Mouse (Mus musculus): ENCODE data around the gene Ptprn2.

Ptprn2 gene

GRCm38 (mm10) chr12:117257921-117258497 is 772.5 kb downstream of the Ptprn2 start:
- in situ Hi-C loops (cut with MboI, MseI): no loop called here

GRCm38 (mm10) chr12:117260391-117261164 is 775.1 kb downstream of the Ptprn2 start:
- in situ Hi-C loops (cut with MboI, MseI): no loop called here

GRCm38 (mm10) chr12:117261165-117261440 is 775.6 kb downstream of the Ptprn2 start:
- in situ Hi-C loops (cut with MboI, MseI): no loop called here

GRCm38 (mm10) chr12:117262003-117262402 is 776.5 kb downstream of the Ptprn2 start:
- in situ Hi-C loops (cut with MboI, MseI): no loop called here

- in situ Hi-C loops (cut with MboI, MseI): no loop called here
Observed at GRCm38 (mm10) chr12:117263081-117263480, 777.6 kb downstream of the Ptprn2 start.

- in situ Hi-C loops (cut with MboI, MseI): no loop called here
Observed at GRCm38 (mm10) chr12:117265211-117265610, 779.7 kb downstream of the Ptprn2 start.

- in situ Hi-C loops (cut with MboI, MseI): no loop called here
Observed at GRCm38 (mm10) chr12:117268543-117269172, 783.1 kb downstream of the Ptprn2 start.

GRCm38 (mm10) chr12:117269310-117269709 is 783.8 kb downstream of the Ptprn2 start:
- in situ Hi-C loops (cut with MboI, MseI): no loop called here

- in situ Hi-C loops (cut with MboI, MseI): loop anchor here (5.0 kb wide), 1 partner anchor 612 kb away; no protein-coding TSS in a partner anchor
Observed at GRCm38 (mm10) chr12:117270199-117270598, 784.7 kb downstream of the Ptprn2 start.

- in situ Hi-C loops (cut with MboI, MseI): loop anchor here (5.0 kb wide), 1 partner anchor 609 kb away; no protein-coding TSS in a partner anchor
Observed at GRCm38 (mm10) chr12:117273166-117273565, 787.6 kb downstream of the Ptprn2 start.

GRCm38 (mm10) chr12:117274576-117274975 is 789.1 kb downstream of the Ptprn2 start:
- in situ Hi-C loops (cut with MboI, MseI): loop anchor here (5.0 kb wide), 1 partner anchor 608 kb away; no protein-coding TSS in a partner anchor

- in situ Hi-C loops (cut with MboI, MseI): no loop called here
Observed at GRCm38 (mm10) chr12:117280790-117281189, 795.3 kb downstream of the Ptprn2 start.

- in situ Hi-C loops (cut with MboI, MseI): no loop called here
Observed at GRCm38 (mm10) chr12:117282659-117283058, 797.1 kb downstream of the Ptprn2 start.

- in situ Hi-C loops (cut with MboI, MseI): no loop called here
Observed at GRCm38 (mm10) chr12:117287456-117287855, 801.9 kb downstream of the Ptprn2 start.

GRCm38 (mm10) chr12:117291943-117292342 is 806.4 kb downstream of the Ptprn2 start:
- in situ Hi-C loops (cut with MboI, MseI): no loop called here

- in situ Hi-C loops (cut with MboI, MseI): no loop called here
Observed at GRCm38 (mm10) chr12:117296792-117297191, 811.3 kb downstream of the Ptprn2 start.

GRCm38 (mm10) chr12:117299084-117299483 is 813.6 kb downstream of the Ptprn2 start:
- in situ Hi-C loops (cut with MboI, MseI): no loop called here

- in situ Hi-C loops (cut with MboI, MseI): no loop called here
Observed at GRCm38 (mm10) chr12:117304751-117305624, 819.5 kb downstream of the Ptprn2 start.

GRCm38 (mm10) chr12:117305625-117306105 is 820.1 kb downstream of the Ptprn2 start:
- in situ Hi-C loops (cut with MboI, MseI): no loop called here

GRCm38 (mm10) chr12:117312079-117312478 is 826.6 kb downstream of the Ptprn2 start:
- in situ Hi-C loops (cut with MboI, MseI): no loop called here

GRCm38 (mm10) chr12:117314987-117315386 is 829.5 kb downstream of the Ptprn2 start:
- in situ Hi-C loops (cut with MboI, MseI): no loop called here

GRCm38 (mm10) chr12:117315661-117316060 is 830.1 kb downstream of the Ptprn2 start:
- in situ Hi-C loops (cut with MboI, MseI): no loop called here
